Mouse (Mus musculus) cerebellum, adult 18-20 months (tissue): ENCODE measurements around the gene Clec4n.
"Not testable (repeated sequence)": the region's sequence is repeated elsewhere in the genome, so short reads cannot be mapped to it uniquely, and the experiment has no call there.

Source experiments
- DNase-seq, 2 experiments: peaks; one replicate each; pipeline ENCODE4 v3.0.0; 2021

Gene Clec4n

GRCm38 (mm10) chr6:123229644-123230043 lies at the start of gene Clec4n:
Clec4n (plus strand) TSS chr6:123229843.
- no peak for DNase-seq

GRCm38 (mm10) chr6:123184862-123185261 lies 44.8 kb upstream of the Clec4n start:
- DNase-seq, result not testable (repeated sequence)

GRCm38 (mm10) chr6:123207187-123208076 lies 22.2 kb upstream of the Clec4n start:
- no peak for DNase-seq

GRCm38 (mm10) chr6:123208077-123208439 lies 21.6 kb upstream of the Clec4n start:
- not testable (repeated sequence) for DNase-seq

GRCm38 (mm10) chr6:123211726-123212125 lies 17.9 kb upstream of the Clec4n start:
- no peak for DNase-seq

- no peak for DNase-seq
Measured at GRCm38 (mm10) chr6:123227519-123228166, 2.0 kb upstream of the Clec4n start.

- no peak for DNase-seq
Measured at GRCm38 (mm10) chr6:123231149-123231548, 1.5 kb downstream of the Clec4n start.

- no peak for DNase-seq
Measured at GRCm38 (mm10) chr6:123237582-123237981, 7.9 kb downstream of the Clec4n start.

- no peak for DNase-seq
Measured at GRCm38 (mm10) chr6:123244201-123244600, 14.6 kb downstream of the Clec4n start.

- DNase-seq, result not testable (repeated sequence)
Measured at GRCm38 (mm10) chr6:123248862-123249261, 19.2 kb downstream of the Clec4n start.

GRCm38 (mm10) chr6:123252735-123253134 lies 23.1 kb downstream of the Clec4n start:
- DNase-seq, result no peak

GRCm38 (mm10) chr6:123258946-123259345 lies 29.3 kb downstream of the Clec4n start:
- no peak for DNase-seq

- DNase-seq, result no peak
Measured at GRCm38 (mm10) chr6:123259889-123260603, 30.4 kb downstream of the Clec4n start.

- no peak for DNase-seq
Measured at GRCm38 (mm10) chr6:123260868-123261267, 31.2 kb downstream of the Clec4n start.

- no peak for DNase-seq
Measured at GRCm38 (mm10) chr6:123261555-123262161, 32.0 kb downstream of the Clec4n start, which contains the start of gene Clec4d. Clec4d (plus strand) TSS chr6:123262111.

GRCm38 (mm10) chr6:123264194-123264593 lies 34.6 kb downstream of the Clec4n start:
- no peak for DNase-seq

- DNase-seq, result no peak
Measured at GRCm38 (mm10) chr6:123265809-123266208, 36.2 kb downstream of the Clec4n start.

GRCm38 (mm10) chr6:123266945-123267344 lies 37.3 kb downstream of the Clec4n start:
- no peak for DNase-seq

GRCm38 (mm10) chr6:123279443-123279842 lies 49.8 kb downstream of the Clec4n start:
- DNase-seq, result no peak

GRCm38 (mm10) chr6:123286311-123286710 lies 56.7 kb downstream of the Clec4n start:
- no peak for DNase-seq

GRCm38 (mm10) chr6:123288931-123289330 lies 59.3 kb downstream of the Clec4n start:
- no peak for DNase-seq

GRCm38 (mm10) chr6:123289753-123290152 lies 60.1 kb downstream of the Clec4n start, which contains the start of gene Clec4e:
Clec4e (minus strand) TSS chr6:123289870.
- no peak for DNase-seq
